Mouse (Mus musculus) hindbrain, embryonic 16.5 days (tissue): Measurements from ENCODE around the gene Cyp2a22. TPM values are rescaled to one million over a fixed set of nuclear protein-coding genes. Genes with fewer than 3 reads are reported as not detected.

ENCODE experiments used
- polyA plus RNA-seq: library from polyadenylated mRNA; unstranded; fragments of >200 nt; fragmentation: Nextera tagmentation; extraction: Ambion mirVana; gene quantifications from 2 replicates; pipeline ENCODE4 v1.2.1, GENCODE M21; 2015

Gene Cyp2a22
- polyA plus RNA-seq, 1 experiment from 2014 or later = not detected

Other genes starting within 250 kb of the Cyp2a22 start
- gene Cyp2b19, start 182.2 kb downstream of the Cyp2a22 start, polyA plus RNA-seq = 0.66 and 0.75 TPM in 2 replicates
- not detected in 2 replicates for gene Cyp2g1, start 130.5 kb downstream of the Cyp2a22 start, polyA plus RNA-seq
- 0.90 and 1.2 TPM in 2 replicates for gene Cyp2a5, start 104.1 kb downstream of the Cyp2a22 start, polyA plus RNA-seq
- gene Cyp2a12, start 89.7 kb upstream of the Cyp2a22 start, polyA plus RNA-seq = not detected in 2 replicates
- 0.16 and 0.34 TPM in 2 replicates for gene Cyp2f2, start 180.5 kb upstream of the Cyp2a22 start, polyA plus RNA-seq
- 0.13 and 0.30 TPM in 2 replicates for gene Cyp2t4, start 214.3 kb upstream of the Cyp2a22 start, polyA plus RNA-seq
- gene Egln2, start 227.4 kb upstream of the Cyp2a22 start, polyA plus RNA-seq = 92.7 and 102 TPM in 2 replicates
- gene Rab4b, start 239.5 kb upstream of the Cyp2a22 start, polyA plus RNA-seq = 112 and 118 TPM in 2 replicates
- not detected in 2 replicates for gene Gm21983, start 241.7 kb upstream of the Cyp2a22 start, polyA plus RNA-seq
- 30.3 and 40.5 TPM in 2 replicates for gene Mia, start 241.8 kb upstream of the Cyp2a22 start, polyA plus RNA-seq